Mouse (Mus musculus) midbrain, embryonic 14.5 days (tissue): Measurements from ENCODE around the gene Dnajc11. TPM values are rescaled to one million over a fixed set of nuclear protein-coding genes. Genes with fewer than 3 reads are reported as not detected.
A peak's percentile ranks its signal among the peaks of the same experiment; 100 is the strongest.

Source experiments
- ATAC-seq: fragments of 200-750 bp; cut with Nextera tagmentation; 2 replicates; pipeline ENCODE4 v1.8.0; 2017; ENCODE audit warnings: moderate number of reproducible peaks, moderate library complexity; ENCODE audit not compliant: low FRiP score, low TSS enrichment
- DNase-seq: peaks from one replicate; pipeline ENCODE4 v3.0.0-alpha.2; 2015
- H3K27ac ChIP-seq: fragments of 300-500 bp; sonication (generic); replicated peaks from 2 replicates; pipeline ENCODE4 v1.5.1; 2014; ENCODE audit warnings: mild to moderate bottlenecking, low read depth, low read length, moderate library complexity
- H3K27me3 ChIP-seq: fragments of 300-500 bp; sonication (generic); 2 replicates; pipeline ENCODE4 v1.6.1; 2014; ENCODE audit warnings: low read length, control low read depth, mixed read lengths; ENCODE audit not compliant: control insufficient read depth, insufficient read depth
- H3K36me3 ChIP-seq: fragments of 300-500 bp; sonication (generic); 2 replicates; pipeline ENCODE4 v1.6.1; 2014; ENCODE audit warnings: low read length, control low read depth; ENCODE audit not compliant: control insufficient read depth, insufficient read depth
- H3K4me1 ChIP-seq: fragments of 300-500 bp; sonication (generic); 2 replicates; pipeline ENCODE4 v1.6.1; 2014; ENCODE audit warnings: mild to moderate bottlenecking, antibody characterized with exemption, low read length, control low read depth; ENCODE audit not compliant: control insufficient read depth, insufficient read depth
- H3K4me2 ChIP-seq: fragments of 300-500 bp; sonication (generic); 2 replicates; pipeline ENCODE4 v1.6.1; 2014; ENCODE audit warnings: mild to moderate bottlenecking, low read length, moderate library complexity
- H3K4me3 ChIP-seq: fragments of 300-500 bp; sonication (generic); replicated peaks from 2 replicates; pipeline ENCODE4 v1.5.1; 2014; ENCODE audit warnings: low read depth, low read length
- H3K9ac ChIP-seq: fragments of 300-500 bp; sonication (generic); replicated peaks from 2 replicates; pipeline ENCODE4 v1.6.1; 2014; ENCODE audit warnings: mild to moderate bottlenecking, low read length, moderate library complexity
- H3K9me3 ChIP-seq: fragments of 300-500 bp; sonication (generic); 2 replicates; pipeline ENCODE4 v1.6.1; 2016; ENCODE audit warnings: low read length, control low read depth, mixed read lengths; ENCODE audit not compliant: control insufficient read depth
- WGBS: fragments of 180-500 bp; shearing (Covaris S2); extraction: QIAGEN DNeasy Blood & Tissue Kit; methylation state at CpG from one replicate; pipeline ENCODE4 v1.1.7; 2014; 5-methylcytosine and 5-hydroxymethylcytosine counted together
- polyA plus RNA-seq: library from polyadenylated mRNA; unstranded; fragments of >200 nt; fragmentation: Nextera tagmentation; extraction: Ambion mirVana; gene quantifications from 2 replicates; pipeline ENCODE4 v1.2.1, GENCODE M21; 2014

Dnajc11 gene
- polyA plus RNA-seq, 1 experiment from 2014 or later = 75.2 TPM

GRCm38 (mm10) chr4:151919135-151919840 lies 14.2 kb upstream of the Dnajc11 start:
- no peaks in the 10 kb centered on the region for H3K9me3 ChIP-seq
- ATAC-seq = no peak
- no peaks in the 10 kb centered on the region for H3K36me3 ChIP-seq
- no peak overlapping the region for H3K4me3 ChIP-seq
- no peak overlapping the region for H3K9ac ChIP-seq
- DNase-seq = no peak
- H3K4me2 ChIP-seq = no peak overlapping the region
- no peak overlapping the region for H3K27ac ChIP-seq
- H3K4me1 ChIP-seq = no peaks in the 10 kb centered on the region
- 78% methylated on average over 20 of the region's 20 CpGs for WGBS
- H3K27me3 ChIP-seq = no peaks in the 10 kb centered on the region

- DNase-seq (peak; percentile 88), ATAC-seq (no peak)
- Histone ChIP-seq H3K4me1 (no peaks in the 10 kb centered on the region), H3K36me3 (no peaks in the 10 kb centered on the region), H3K9me3 (no peaks in the 10 kb centered on the region), H3K4me3 (no peak overlapping the region), H3K9ac (no peak overlapping the region), H3K27ac (no peak overlapping the region), H3K4me2 (peak overlapping the region; percentile 45), H3K27me3 (no peaks in the 10 kb centered on the region)
- WGBS = 24% methylated on average over 16 of the region's 16 CpGs
Observed at GRCm38 (mm10) chr4:151919900-151920643, 13.4 kb upstream of the Dnajc11 start.

GRCm38 (mm10) chr4:151922124-151922523 lies 11.4 kb upstream of the Dnajc11 start:
- H3K36me3 ChIP-seq = no peaks in the 10 kb centered on the region
- no peaks in the 10 kb centered on the region for H3K9me3 ChIP-seq
- H3K9ac ChIP-seq = no peak overlapping the region
- no peak overlapping the region for H3K27ac ChIP-seq
- H3K4me3 ChIP-seq = no peak overlapping the region
- no peak for ATAC-seq
- no peaks in the 10 kb centered on the region for H3K27me3 ChIP-seq
- 96% methylated on average over 3 of the region's 3 CpGs for WGBS
- DNase-seq = no peak
- H3K4me2 ChIP-seq = no peak overlapping the region
- no peaks in the 10 kb centered on the region for H3K4me1 ChIP-seq

- Histone ChIP-seq H3K4me2 (peak overlapping the region; percentile 98), H3K27ac (no peak overlapping the region), H3K9ac (no peak overlapping the region), H3K9me3 (no peaks in the 10 kb centered on the region), H3K27me3 (no peaks in the 10 kb centered on the region), H3K4me3 (peak overlapping the region; percentile 96; the same call in 1 of the 2 replicates), H3K36me3 (no peaks in the 10 kb centered on the region), H3K4me1 (peaks cover 9% of the 10 kb centered on the region)
- DNase-seq = no peak
- peak; percentile 69 for ATAC-seq
- WGBS = 84% methylated on average over 13 of the region's 13 CpGs
Observed at GRCm38 (mm10) chr4:151932576-151933504, 651 bp upstream of the Dnajc11 start.

- 2% methylated on average over 23 of the region's 23 CpGs for WGBS
- no peak for ATAC-seq
- H3K9me3 ChIP-seq = no peaks in the 10 kb centered on the region
- H3K4me3 ChIP-seq = peak overlapping the region; percentile 96
- no peaks in the 10 kb centered on the region for H3K36me3 ChIP-seq
- no peak overlapping the region for H3K27ac ChIP-seq
- peak overlapping the region; percentile 98 for H3K4me2 ChIP-seq
- peak overlapping the region; percentile 86 for H3K9ac ChIP-seq
- H3K4me1 ChIP-seq = peaks cover 9% of the 10 kb centered on the region
- H3K27me3 ChIP-seq = no peaks in the 10 kb centered on the region
- peak; percentile 4 for DNase-seq
Observed at GRCm38 (mm10) chr4:151934215-151934572, 703 bp downstream of the Dnajc11 start.

- no peak for ATAC-seq
- WGBS = 95% methylated on average over 13 of the region's 13 CpGs
- H3K27ac ChIP-seq = no peak overlapping the region
Observed at GRCm38 (mm10) chr4:151937441-151937840, 4.0 kb downstream of the Dnajc11 start.

GRCm38 (mm10) chr4:151938089-151938488 lies 4.6 kb downstream of the Dnajc11 start:
- WGBS = 96% methylated on average over 3 of the region's 3 CpGs
- Histone ChIP-seq H3K27me3 (no peaks in the 10 kb centered on the region), H3K9ac (no peak overlapping the region), H3K36me3 (no peaks in the 10 kb centered on the region), H3K27ac (no peak overlapping the region), H3K4me2 (no peak overlapping the region), H3K9me3 (no peaks in the 10 kb centered on the region), H3K4me1 (peaks cover 9% of the 10 kb centered on the region), H3K4me3 (no peak overlapping the region)
- ATAC-seq = no peak
- no peak for DNase-seq

More at GRCm38 (mm10) chr4:151937441-151937840, 4.0 kb downstream of the Dnajc11 start:
- H3K9me3 ChIP-seq = no peaks in the 10 kb centered on the region
- no peaks in the 10 kb centered on the region for H3K36me3 ChIP-seq
- H3K9ac ChIP-seq = no peak overlapping the region
- no peak for DNase-seq
- no peak overlapping the region for H3K4me3 ChIP-seq
- peaks cover 9% of the 10 kb centered on the region for H3K4me1 ChIP-seq
- H3K4me2 ChIP-seq = no peak overlapping the region
- H3K27me3 ChIP-seq = no peaks in the 10 kb centered on the region

GRCm38 (mm10) chr4:151946211-151946610 lies 12.7 kb downstream of the Dnajc11 start:
- no peak for ATAC-seq
- H3K9me3 ChIP-seq = no peaks in the 10 kb centered on the region
- H3K36me3 ChIP-seq = 0 out of 2 replicates have a peak, but pooled peaks cover 4% of the 10 kb centered on the region
- no peaks in the 10 kb centered on the region for H3K4me1 ChIP-seq
- no peak for DNase-seq
- no peaks in the 10 kb centered on the region for H3K27me3 ChIP-seq
- H3K4me2 ChIP-seq = no peak overlapping the region
- 92% methylated on average over 11 of the region's 11 CpGs for WGBS
- H3K9ac ChIP-seq = no peak overlapping the region
- H3K4me3 ChIP-seq = no peak overlapping the region
- no peak overlapping the region for H3K27ac ChIP-seq
